Mouse (Mus musculus) spleen, adult 2 months (tissue): Measurements from ENCODE around the gene Plekhg3. TPM values are rescaled to one million over a fixed set of nuclear protein-coding genes. Genes with fewer than 3 reads are reported as not detected.

Experiments used
- DNase-seq, 2 experiments: peaks; one replicate each; pipeline versions ENCODE4 v3.0.0 to v3.0.0-alpha.2; 2012 to 2021; ENCODE audit warnings: low spot score in 2 of 2, low read depth in 1 of 2
- H3K27ac ChIP-seq: fragments of 200-500 bp; 2 replicates; pipeline ENCODE4 v1.5.1; 2012; ENCODE audit warnings: low read length, inconsistent platforms; ENCODE audit not compliant: insufficient read depth
- H3K27me3 ChIP-seq: fragments of 200-500 bp; 2 replicates; pipeline ENCODE4 v1.6.1; 2012; ENCODE audit warnings: mild to moderate bottlenecking, moderate library complexity, low read length, inconsistent platforms; ENCODE audit not compliant: control insufficient read depth, insufficient read depth
- H3K36me3 ChIP-seq: fragments of 200-500 bp; 2 replicates; pipeline ENCODE4 v1.6.1; 2012; ENCODE audit warnings: mild to moderate bottlenecking, low read length, inconsistent platforms; ENCODE audit not compliant: control insufficient read depth, insufficient read depth
- H3K4me1 ChIP-seq: fragments of 200-500 bp; 2 replicates; pipeline ENCODE4 v1.6.1; 2011; ENCODE audit warnings: inconsistent platforms; ENCODE audit not compliant: control insufficient read depth, insufficient read depth, insufficient read length
- H3K4me3 ChIP-seq: fragments of 200-500 bp; 2 replicates; pipeline ENCODE4 v1.5.1; 2011; ENCODE audit warnings: mild to moderate bottlenecking, inconsistent platforms; ENCODE audit not compliant: insufficient read depth, insufficient read length; ENCODE audit errors: extremely low read depth
- CTCF ChIP-seq: fragments of 200-500 bp; IDR thresholded peaks from 2 replicates; pipeline ENCODE4 v1.5.1; 2011; ENCODE audit warnings: mild to moderate bottlenecking, inconsistent platforms; ENCODE audit not compliant: insufficient read depth, insufficient read length, insufficient replicate concordance; ENCODE audit errors: extremely low read depth
- POLR2A ChIP-seq: fragments of 200-500 bp; IDR thresholded peaks from 2 replicates; pipeline ENCODE4 v1.6.1; 2011; ENCODE audit warnings: low read depth, low read length, inconsistent platforms
- WGBS: fragments of 180-500 bp; shearing (Covaris S2); methylation state at CpG from one replicate; pipeline ENCODE4 v1.1.7; 2018; 5-methylcytosine and 5-hydroxymethylcytosine counted together
- polyA plus RNA-seq: library from polyadenylated mRNA; depleted of rRNA; stranded (reverse); fragments of >200 nt; gene quantifications from 2 replicates; pipeline ENCODE4 v1.2.3, GENCODE M21; 2012

Plekhg3 gene
- polyA plus RNA-seq, 1 experiment = 15.3 TPM

- peak; percentile 90 for TF ChIP-seq CTCF
- TF ChIP-seq POLR2A = no peak
- no peak overlapping the region for H3K27ac ChIP-seq
These were observed 65.8 kb downstream of the Plekhg3 start for GRCm38 (mm10) chr12:76596292-76597023.

DNA sequence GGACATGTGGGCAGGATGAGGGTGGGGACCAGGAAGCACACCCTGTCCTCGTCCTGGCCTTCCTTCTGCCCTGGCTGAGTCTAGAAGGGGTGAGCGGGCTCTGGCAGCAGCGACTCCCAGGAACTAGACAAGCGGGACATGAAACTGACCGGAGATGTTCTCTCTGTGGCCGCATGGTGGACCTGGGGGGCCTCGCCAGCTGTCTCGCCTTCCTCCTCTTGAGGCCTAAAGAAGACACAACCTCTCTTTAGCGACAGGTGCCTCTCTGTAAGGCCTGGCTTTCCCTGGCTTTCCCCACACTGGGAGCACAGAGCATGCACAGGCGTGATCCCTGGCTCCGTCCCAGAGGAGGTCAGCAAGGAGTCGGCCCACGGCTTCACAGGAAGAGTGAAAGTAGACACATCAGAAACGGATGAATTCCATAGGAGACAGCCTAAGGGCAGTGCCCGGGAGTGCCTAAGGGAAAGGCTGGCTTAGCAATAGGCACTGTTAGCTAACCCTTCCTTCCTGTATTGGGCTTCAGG, 66.9 kb downstream of the Plekhg3 start:
- H3K27ac ChIP-seq = no peak overlapping the region

More at GRCm38 (mm10) chr12:76596292-76597023, 65.8 kb downstream of the Plekhg3 start:
- no peaks in the 10 kb centered on the region; the same call in 1 of the 2 replicates for H3K4me1 ChIP-seq
- no peaks in the 10 kb centered on the region for H3K36me3 ChIP-seq
- H3K27me3 ChIP-seq = no peaks in the 10 kb centered on the region
- H3K4me3 ChIP-seq = no peak overlapping the region
- DNase-seq = peak; percentile 34 to 54
- 53% methylated on average over 15 of the region's 15 CpGs for WGBS

DNA sequence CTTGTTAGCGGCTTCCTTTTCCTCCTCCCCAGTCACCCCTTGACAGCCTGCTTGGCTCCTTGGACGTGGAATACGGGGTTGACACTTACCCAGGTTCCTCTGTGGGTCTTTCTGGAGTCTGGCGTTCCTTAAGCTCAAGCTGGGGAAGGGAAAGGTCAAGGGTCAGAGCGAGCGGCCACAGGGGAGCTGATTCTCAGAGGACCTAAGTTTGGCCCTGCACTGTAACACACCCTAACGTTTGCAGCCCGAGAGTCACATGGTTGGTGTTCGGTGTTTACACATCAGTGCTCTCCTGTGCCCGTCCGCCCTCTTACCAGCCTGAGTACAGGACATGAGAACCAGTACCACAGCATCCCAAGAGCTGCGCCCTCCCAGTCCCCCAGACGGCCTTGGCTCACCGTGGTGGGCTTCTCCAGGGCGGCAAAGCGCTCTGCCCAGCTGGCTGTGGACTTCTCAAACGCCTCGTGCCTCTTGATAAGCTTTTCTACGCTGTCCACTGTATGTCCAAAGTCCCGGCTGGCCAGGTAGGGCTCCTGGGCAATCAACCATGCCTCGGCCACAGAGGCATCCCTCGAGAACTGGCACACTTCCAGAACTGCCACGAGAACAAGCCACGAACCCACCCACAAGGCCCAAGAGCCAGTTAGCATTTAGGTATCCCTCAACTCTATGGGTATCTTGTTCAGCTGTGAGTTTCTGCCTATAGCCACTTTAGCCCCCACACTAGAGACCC, 67.7 kb downstream of the Plekhg3 start:
- no peaks in the 10 kb centered on the region for H3K27me3 ChIP-seq
- H3K27ac ChIP-seq = no peak overlapping the region
- no peaks in the 10 kb centered on the region for H3K36me3 ChIP-seq
- DNase-seq = no peak
- 81% methylated on average over 24 of the region's 24 CpGs for WGBS
- no peak overlapping the region for H3K4me3 ChIP-seq
- no peaks in the 10 kb centered on the region; the same call in 1 of the 2 replicates for H3K4me1 ChIP-seq
- TF ChIP-seq CTCF = no peak
- TF ChIP-seq POLR2A = no peak

More for the DNA sequence above, 66.9 kb downstream of the Plekhg3 start:
- no peaks in the 10 kb centered on the region; the same call in 1 of the 2 replicates for H3K4me1 ChIP-seq
- no peak for TF ChIP-seq CTCF
- TF ChIP-seq POLR2A = no peak
- H3K36me3 ChIP-seq = no peaks in the 10 kb centered on the region
- no peaks in the 10 kb centered on the region for H3K27me3 ChIP-seq
- DNase-seq = no peak
- no peak overlapping the region for H3K4me3 ChIP-seq
- 81% methylated on average over 15 of the region's 15 CpGs for WGBS

GRCm38 (mm10) chr12:76603779-76604178, 73.1 kb downstream of the Plekhg3 start:
- Histone ChIP-seq H3K36me3 (no peaks in the 10 kb centered on the region), H3K4me3 (no peak overlapping the region), H3K27ac (no peak overlapping the region), H3K27me3 (no peaks in the 10 kb centered on the region), H3K4me1 (no peaks in the 10 kb centered on the region)
- 94% methylated on average over 9 of the region's 9 CpGs for WGBS
- TF ChIP-seq CTCF (no peak), POLR2A (no peak)
- no peak for DNase-seq

DNA sequence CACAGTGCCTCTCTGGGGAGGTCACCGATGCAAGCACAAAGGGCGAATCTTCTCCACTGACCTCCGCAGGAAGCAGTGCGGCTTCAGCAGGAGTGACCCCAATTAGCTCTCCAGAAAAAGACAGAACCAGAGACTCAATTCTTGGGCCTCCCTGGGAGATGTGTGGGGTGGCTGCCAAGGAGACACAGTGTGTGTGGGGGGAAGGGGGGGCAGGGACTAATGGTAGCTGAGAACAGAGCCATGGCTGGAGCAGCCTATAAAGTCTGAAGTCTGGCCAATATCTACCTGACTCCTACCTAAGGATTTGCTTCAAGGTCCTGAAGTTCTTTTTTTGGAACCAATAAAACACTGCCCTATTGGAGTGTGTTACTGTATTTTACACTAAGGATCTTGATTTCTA, 73.9 kb downstream of the Plekhg3 start:
- H3K36me3 ChIP-seq = no peaks in the 10 kb centered on the region
- WGBS = 94% methylated on average over 4 of the region's 4 CpGs
- no peak overlapping the region for H3K4me3 ChIP-seq
- H3K4me1 ChIP-seq = no peaks in the 10 kb centered on the region
- H3K27me3 ChIP-seq = no peaks in the 10 kb centered on the region
- DNase-seq = no peak
- TF ChIP-seq CTCF = no peak
- no peak overlapping the region for H3K27ac ChIP-seq

DNA sequence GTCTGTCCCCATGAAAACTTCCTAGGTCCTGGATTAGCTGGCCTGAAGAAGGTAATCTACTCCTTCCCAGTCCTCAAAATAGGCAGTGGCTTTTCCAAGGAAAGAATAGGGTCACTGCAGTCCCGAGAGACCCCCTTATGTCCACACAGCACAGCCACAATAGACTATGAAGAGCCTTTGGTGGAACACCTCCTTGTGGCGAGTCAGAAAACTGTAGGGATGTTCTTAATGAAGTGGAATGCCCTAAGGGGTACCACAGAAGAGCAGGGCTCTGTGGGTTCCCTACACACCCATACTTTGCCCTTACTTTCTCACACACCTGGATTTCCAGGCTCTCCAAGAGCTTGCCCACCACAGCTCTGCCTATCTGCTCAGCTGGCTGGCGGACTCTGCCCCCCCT, 75.1 kb downstream of the Plekhg3 start:
- DNase-seq = no peak
- Histone ChIP-seq H3K4me1 (no peaks in the 10 kb centered on the region), H3K4me3 (no peak overlapping the region), H3K27ac (no peak overlapping the region), H3K36me3 (no peaks in the 10 kb centered on the region), H3K27me3 (no peaks in the 10 kb centered on the region)
- TF ChIP-seq CTCF = no peak
- TF ChIP-seq POLR2A = no peak
- WGBS = 71% methylated on average over 3 of the region's 3 CpGs

DNA sequence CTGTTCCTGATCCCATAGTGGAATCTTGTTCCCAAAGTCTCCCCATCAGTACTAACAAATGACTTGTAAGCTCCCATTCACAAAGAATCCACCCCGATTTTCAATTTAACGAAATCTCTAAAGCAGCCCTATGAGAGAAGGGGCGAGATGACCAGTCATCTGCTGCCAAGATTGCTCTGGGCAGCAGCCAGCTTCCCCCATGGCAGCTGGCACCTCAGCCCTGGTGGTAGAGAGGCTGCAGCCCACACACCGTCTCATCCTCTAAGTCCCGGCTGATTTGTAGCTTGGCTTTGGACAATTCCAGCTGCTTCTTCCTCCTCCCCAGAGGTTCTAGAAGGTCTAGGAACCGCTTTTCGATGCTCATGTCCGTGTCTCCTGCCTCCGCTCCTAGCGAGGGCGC, 77.5 kb downstream of the Plekhg3 start:
- WGBS = 92% methylated on average over 11 of the region's 11 CpGs
- no peaks in the 10 kb centered on the region for H3K27me3 ChIP-seq
- no peaks in the 10 kb centered on the region for H3K4me1 ChIP-seq
- no peak overlapping the region for H3K4me3 ChIP-seq
- no peaks in the 10 kb centered on the region for H3K36me3 ChIP-seq
- no peak for DNase-seq
- TF ChIP-seq CTCF (no peak), POLR2A (no peak)
- H3K27ac ChIP-seq = no peak overlapping the region
